Mouse (Mus musculus) ES-Bruce4 (cell line): ENCODE results near the gene Prdm16. TPM values are rescaled to one million over a fixed set of nuclear protein-coding genes. Genes with fewer than 3 reads are reported as not detected.

Source experiments
- H3K27ac ChIP-seq: 2 replicates; pipeline ENCODE4 v1.5.1; 2012; ENCODE audit warnings: low read length, inconsistent platforms; ENCODE audit not compliant: insufficient read depth
- H3K27me3 ChIP-seq: 2 replicates; pipeline ENCODE4 v1.6.1; 2012; ENCODE audit warnings: mild to moderate bottlenecking, low read length, inconsistent platforms; ENCODE audit not compliant: control insufficient read depth, poor library complexity, insufficient read depth, severe bottlenecking
- H3K36me3 ChIP-seq: 2 replicates; pipeline ENCODE4 v1.6.1; 2012; ENCODE audit warnings: inconsistent platforms, mild to moderate bottlenecking, low read length, moderate library complexity; ENCODE audit not compliant: control insufficient read depth, poor library complexity, insufficient read depth, severe bottlenecking
- H3K4me1 ChIP-seq: one replicate; pipeline ENCODE4 v1.8.1; 2011; ENCODE audit warnings: low read length; ENCODE audit not compliant: control insufficient read depth, insufficient read depth
- H3K4me3 ChIP-seq: 2 replicates; pipeline ENCODE4 v1.5.1; 2011; ENCODE audit warnings: low read depth, mild to moderate bottlenecking, low read length
- H3K9ac ChIP-seq: 2 replicates; pipeline ENCODE4 v1.6.1; 2012; ENCODE audit warnings: low read depth, mild to moderate bottlenecking, inconsistent platforms; ENCODE audit not compliant: poor library complexity, severe bottlenecking
- H3K9me3 ChIP-seq: replicated peaks from 2 replicates; pipeline ENCODE4 v1.6.1; 2012; ENCODE audit warnings: mild to moderate bottlenecking, low read length, inconsistent platforms; ENCODE audit not compliant: control insufficient read depth, poor library complexity, insufficient read depth, severe bottlenecking
- CTCF ChIP-seq: IDR thresholded peaks from one replicate; pipeline ENCODE4 v1.8.1; 2011; ENCODE audit warnings: low read depth, low read length
- EP300 ChIP-seq: IDR thresholded peaks from 2 replicates; pipeline ENCODE4 v1.6.1; 2011; ENCODE audit warnings: low read depth, low read length; ENCODE audit not compliant: insufficient read depth
- POLR2A ChIP-seq: IDR thresholded peaks from one replicate; pipeline ENCODE4 v1.8.1; 2011; ENCODE audit warnings: low read length; ENCODE audit not compliant: insufficient read depth
- polyA plus RNA-seq: library from polyadenylated mRNA; stranded (reverse); fragments of >200 nt; gene quantifications from 2 replicates; pipeline ENCODE4 v1.2.4, GENCODE M21; 2011; ENCODE audit warnings: low read depth; ENCODE audit not compliant: missing spikeins, insufficient read depth, insufficient read length

Prdm16 gene
- polyA plus RNA-seq, 1 experiment = 3.1 TPM

DNA sequence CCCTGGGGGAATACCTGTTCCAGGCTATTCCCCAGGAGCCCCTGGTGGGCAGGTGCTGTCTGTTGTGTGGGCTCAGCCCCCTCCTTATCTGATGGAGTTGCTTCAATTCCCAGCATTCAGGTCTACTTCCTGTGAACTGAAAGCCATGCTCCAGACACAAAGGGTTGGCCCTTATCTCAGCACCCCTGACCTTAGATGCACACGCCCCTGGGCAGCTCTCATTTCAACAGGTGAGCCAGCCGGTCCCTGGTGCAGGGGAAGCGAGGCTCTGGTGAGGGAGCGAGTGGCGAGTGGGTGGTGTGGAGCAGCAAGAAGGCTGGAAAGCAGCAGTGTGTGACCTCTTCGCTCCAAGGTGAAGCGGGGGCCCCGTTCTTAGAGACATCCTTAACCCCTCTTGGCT lies 226.1 kb downstream of the Prdm16 start:
- no peak overlapping the region for H3K27ac ChIP-seq
- H3K4me1 ChIP-seq = no peaks in the 10 kb centered on the region
- H3K4me3 ChIP-seq = no peak overlapping the region
- no peaks in the 10 kb centered on the region for H3K9me3 ChIP-seq
- H3K9ac ChIP-seq = no peak overlapping the region
- H3K36me3 ChIP-seq = no peaks in the 10 kb centered on the region
- H3K27me3 ChIP-seq = no peaks in the 10 kb centered on the region
- TF ChIP-seq CTCF (no peak), EP300 (no peak), POLR2A (no peak)

DNA sequence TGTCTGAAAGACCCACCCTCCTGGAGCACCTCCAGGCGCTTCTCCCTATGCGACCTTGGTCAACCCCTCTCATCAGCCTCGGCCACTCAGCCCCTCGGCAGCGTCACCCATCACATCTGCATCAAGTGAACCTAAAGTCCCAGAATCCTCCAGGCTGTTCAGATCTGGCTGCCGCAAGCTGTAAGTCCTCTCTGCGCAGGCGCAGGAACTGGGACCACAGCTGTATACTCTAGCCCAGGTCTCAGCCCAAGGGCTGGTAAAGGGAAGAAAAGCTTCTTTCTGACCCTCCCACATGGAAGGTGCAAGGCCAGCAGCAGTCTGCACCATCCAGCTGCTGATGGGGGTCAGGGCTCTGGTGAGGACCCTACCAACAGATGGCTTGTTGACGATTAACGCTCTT lies 226.8 kb downstream of the Prdm16 start:
- Histone ChIP-seq H3K4me1 (no peaks in the 10 kb centered on the region), H3K27me3 (no peaks in the 10 kb centered on the region), H3K9me3 (no peaks in the 10 kb centered on the region), H3K4me3 (peak overlapping the region; percentile 10; the same call in 1 of the 2 replicates), H3K27ac (no peak overlapping the region), H3K36me3 (no peaks in the 10 kb centered on the region), H3K9ac (peak overlapping the region; percentile 24; the same call in 1 of the 2 replicates)
- TF ChIP-seq EP300 = no peak
- no peak for TF ChIP-seq CTCF
- no peak for TF ChIP-seq POLR2A

DNA sequence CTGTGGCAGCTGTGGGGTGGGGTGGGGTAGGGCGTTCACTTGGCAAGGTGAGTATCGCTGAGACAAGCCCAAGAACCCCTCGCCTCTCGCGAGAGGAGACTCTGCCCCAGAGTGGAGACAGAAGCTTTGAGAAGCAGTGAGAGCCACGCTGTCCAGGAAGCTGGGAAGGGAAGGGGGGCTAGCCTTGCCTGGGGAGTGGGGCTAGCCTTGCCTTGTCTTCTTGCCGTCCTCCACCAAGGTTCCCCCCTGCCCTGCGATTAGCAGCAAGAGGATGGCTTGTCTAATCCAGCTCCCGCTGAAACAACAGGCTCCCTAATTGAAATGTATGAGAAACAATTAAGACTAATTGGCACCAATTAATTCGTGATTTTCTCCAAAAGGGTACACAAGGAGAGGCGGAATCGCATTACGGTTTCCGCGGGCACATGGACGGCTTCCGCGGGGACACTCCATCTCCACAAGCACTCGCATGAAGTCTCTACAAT lies 227.4 kb downstream of the Prdm16 start:
- Histone ChIP-seq H3K4me1 (no peaks in the 10 kb centered on the region), H3K9ac (peak overlapping the region; percentile 24; the same call in 1 of the 2 replicates)

DNA sequence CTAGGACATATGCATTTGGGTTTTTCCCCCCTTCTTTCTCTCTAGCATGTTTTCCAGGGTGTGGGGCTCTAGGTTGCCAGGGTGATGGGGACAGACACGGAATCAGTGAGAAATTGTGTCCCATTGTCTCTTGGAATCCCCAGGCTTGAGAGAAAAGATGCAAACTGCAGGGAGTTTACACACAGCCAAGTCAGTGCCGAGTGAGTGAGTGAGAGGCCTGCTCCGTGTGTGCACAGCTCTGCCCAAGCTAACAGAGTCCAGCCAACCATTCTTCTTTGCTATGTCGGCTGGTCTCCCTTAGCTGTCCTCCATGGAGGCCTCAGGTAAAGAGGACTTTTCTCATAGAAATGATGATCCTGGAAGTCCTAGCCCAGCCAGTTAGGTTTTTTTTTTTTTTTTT lies 233.7 kb downstream of the Prdm16 start:
- no peaks in the 10 kb centered on the region for H3K27me3 ChIP-seq
- H3K9me3 ChIP-seq = no peaks in the 10 kb centered on the region
- no peak overlapping the region for H3K4me3 ChIP-seq
- H3K36me3 ChIP-seq = no peaks in the 10 kb centered on the region
- no peak for TF ChIP-seq CTCF
- TF ChIP-seq EP300 = no peak
- no peak overlapping the region for H3K9ac ChIP-seq
- no peaks in the 10 kb centered on the region for H3K4me1 ChIP-seq
- no peak overlapping the region for H3K27ac ChIP-seq

More for the DNA sequence above, 227.4 kb downstream of the Prdm16 start:
- TF ChIP-seq CTCF = no peak
- Histone ChIP-seq H3K27ac (no peak overlapping the region), H3K27me3 (no peaks in the 10 kb centered on the region), H3K4me3 (peak overlapping the region; percentile 10; the same call in 1 of the 2 replicates), H3K36me3 (no peaks in the 10 kb centered on the region), H3K9me3 (no peaks in the 10 kb centered on the region)

DNA sequence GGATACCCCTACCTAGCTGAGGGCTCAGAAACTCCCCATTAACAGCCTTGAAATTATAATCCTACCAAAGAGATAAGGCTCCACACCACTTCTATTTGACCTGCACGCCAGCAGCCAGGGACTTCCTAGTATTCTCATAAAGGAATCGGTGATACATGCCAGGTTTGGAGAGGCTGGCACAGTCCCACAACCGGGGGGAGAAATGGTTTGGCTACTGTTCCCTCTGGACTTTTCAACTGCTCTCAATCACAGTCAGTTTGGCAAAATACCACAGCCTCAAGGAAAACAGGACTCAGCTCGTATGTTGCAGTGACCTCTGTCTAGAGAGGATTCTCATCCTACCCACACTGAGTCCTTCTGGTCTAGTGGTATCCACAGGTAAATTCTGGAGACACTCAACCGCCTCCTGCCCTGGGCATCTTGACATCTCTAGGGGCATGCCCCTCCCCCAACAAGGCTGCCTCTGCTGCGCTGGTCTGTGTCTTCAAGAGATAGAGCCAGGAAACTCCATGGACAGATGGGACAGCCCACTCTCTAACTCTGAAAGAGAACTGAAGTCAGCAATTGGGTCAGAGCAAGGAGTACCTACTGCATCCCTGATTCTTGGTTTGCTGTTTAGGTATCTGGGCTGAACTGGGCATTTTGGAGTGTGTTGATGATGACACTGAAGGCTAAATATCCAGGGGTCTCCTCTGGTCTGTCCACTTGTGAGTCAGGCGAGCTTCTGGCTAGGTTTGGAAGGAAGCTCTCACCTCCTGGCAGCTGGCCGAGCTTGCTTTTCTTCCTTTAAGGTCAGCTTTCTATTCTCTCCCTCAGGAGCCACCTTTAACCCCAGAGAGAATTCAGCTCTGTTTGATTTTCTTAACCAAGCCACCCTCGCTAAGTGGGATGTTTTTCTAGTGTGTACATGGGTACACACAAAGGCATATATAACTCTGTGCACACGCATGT lies 234.4 kb downstream of the Prdm16 start:
- Histone ChIP-seq H3K27me3 (no peaks in the 10 kb centered on the region), H3K9ac (no peak overlapping the region), H3K9me3 (no peaks in the 10 kb centered on the region), H3K27ac (no peak overlapping the region), H3K4me1 (no peaks in the 10 kb centered on the region), H3K4me3 (no peak overlapping the region), H3K36me3 (no peaks in the 10 kb centered on the region)
- no peak for TF ChIP-seq CTCF
- TF ChIP-seq POLR2A = no peak
- no peak for TF ChIP-seq EP300

DNA sequence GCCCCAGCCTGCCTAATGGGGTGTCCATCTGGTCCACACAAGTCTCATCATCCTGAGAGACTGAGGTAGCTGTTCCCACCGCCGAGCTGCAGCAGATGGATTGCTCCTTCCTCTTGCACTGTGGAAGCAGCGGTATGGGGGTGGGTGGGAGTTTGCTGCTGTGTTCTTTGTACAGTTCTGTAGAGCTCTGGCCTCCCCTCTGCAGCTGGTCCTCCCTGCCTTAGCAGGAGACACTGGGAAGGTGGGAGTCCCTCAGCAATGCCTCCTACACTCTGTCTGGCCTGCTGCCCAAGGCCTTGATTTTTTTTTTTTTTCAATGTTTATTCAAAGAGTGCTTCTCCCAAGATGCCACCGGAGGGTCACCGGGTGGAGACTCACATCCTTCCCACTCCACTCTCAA lies 235.3 kb downstream of the Prdm16 start:
- no peak overlapping the region for H3K4me3 ChIP-seq
- TF ChIP-seq EP300 (no peak), POLR2A (no peak), CTCF (no peak)
- H3K27me3 ChIP-seq = no peaks in the 10 kb centered on the region
- H3K9me3 ChIP-seq = no peaks in the 10 kb centered on the region
- no peak overlapping the region for H3K9ac ChIP-seq
- no peaks in the 10 kb centered on the region for H3K4me1 ChIP-seq
- no peaks in the 10 kb centered on the region for H3K36me3 ChIP-seq
- no peak overlapping the region for H3K27ac ChIP-seq
